Mouse (Mus musculus) heart, embryonic 10.5 days (tissue): ENCODE measurements around the gene Med7. TPM values are rescaled to one million over a fixed set of nuclear protein-coding genes. Genes with fewer than 3 reads are reported as not detected.
"Not testable (repeated sequence)": the region's sequence is repeated elsewhere in the genome, so short reads cannot be mapped to it uniquely, and the experiment has no call there.

ENCODE experiments used
- DNase-seq: peaks from one replicate; pipeline ENCODE4 v3.0.0-alpha.2; 2017; ENCODE audit warnings: low spot score
- H3K27ac ChIP-seq: fragments of 300-500 bp; sonication (generic); 2 replicates; pipeline ENCODE4 v1.5.1; 2016; ENCODE audit warnings: mild to moderate bottlenecking
- H3K27me3 ChIP-seq: fragments of 300-500 bp; sonication (generic); 2 replicates; pipeline ENCODE4 v1.6.1; 2016; ENCODE audit warnings: mild to moderate bottlenecking; ENCODE audit not compliant: poor library complexity, insufficient read depth, severe bottlenecking
- H3K36me3 ChIP-seq: fragments of 300-500 bp; sonication (generic); 2 replicates; pipeline ENCODE4 v1.6.1; 2016; ENCODE audit warnings: mild to moderate bottlenecking, moderate library complexity
- H3K4me1 ChIP-seq: fragments of 300-500 bp; sonication (generic); 2 replicates; pipeline ENCODE4 v1.6.1; 2016; ENCODE audit warnings: mild to moderate bottlenecking
- H3K4me3 ChIP-seq: fragments of 300-500 bp; sonication (generic); 2 replicates; pipeline ENCODE4 v1.5.1; 2016; ENCODE audit warnings: mild to moderate bottlenecking, moderate library complexity
- H3K9me3 ChIP-seq: fragments of 300-500 bp; sonication (generic); 2 replicates; pipeline ENCODE4 v1.6.1; 2016; ENCODE audit warnings: mild to moderate bottlenecking, moderate library complexity
- WGBS: fragments of 180-500 bp; shearing (Covaris S2); methylation state at CpG from one replicate; pipeline ENCODE4 v1.1.7; 2016; 5-methylcytosine and 5-hydroxymethylcytosine counted together
- polyA plus RNA-seq: library from polyadenylated mRNA; unstranded; fragments of >200 nt; fragmentation: Nextera tagmentation; extraction: Ambion mirVana; gene quantifications from 2 replicates; pipeline ENCODE4 v1.2.1, GENCODE M21; 2016

Gene Med7
- polyA plus RNA-seq, 1 experiment from 2014 or later, result 79.6 TPM

DNA sequence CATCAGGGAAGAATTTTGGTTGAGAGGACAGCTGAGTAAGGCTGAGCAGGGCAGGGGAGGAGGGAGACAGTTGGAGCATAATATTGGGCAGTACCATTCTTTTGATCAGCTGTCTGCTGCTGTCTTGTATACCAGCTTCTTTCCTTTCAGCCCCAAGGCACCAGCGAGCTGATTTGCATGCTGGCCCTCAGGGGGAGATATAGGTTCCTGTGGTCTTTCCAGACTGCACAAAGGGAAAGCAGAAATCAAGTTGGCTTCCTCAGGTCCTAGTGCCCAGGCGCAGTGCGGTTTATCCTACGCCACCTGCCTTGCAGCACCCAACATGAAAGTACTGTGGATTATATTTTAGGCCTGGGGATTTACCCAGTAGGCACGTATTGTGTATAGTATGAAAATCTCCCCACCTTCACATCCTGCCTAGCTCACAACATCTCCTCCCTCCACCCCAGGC, 37.8 kb upstream of the Med7 start:
- Histone ChIP-seq H3K36me3 (no peaks in the 10 kb centered on the region), H3K4me3 (no peak overlapping the region), H3K4me1 (peaks cover 8% of the 10 kb centered on the region; the same call in 1 of the 2 replicates), H3K9me3 (no peaks in the 10 kb centered on the region), H3K27ac (no peak overlapping the region), H3K27me3 (no peaks in the 10 kb centered on the region)
- WGBS, result 66% methylated on average over 5 of the region's 5 CpGs
- DNase-seq, result no peak

DNA sequence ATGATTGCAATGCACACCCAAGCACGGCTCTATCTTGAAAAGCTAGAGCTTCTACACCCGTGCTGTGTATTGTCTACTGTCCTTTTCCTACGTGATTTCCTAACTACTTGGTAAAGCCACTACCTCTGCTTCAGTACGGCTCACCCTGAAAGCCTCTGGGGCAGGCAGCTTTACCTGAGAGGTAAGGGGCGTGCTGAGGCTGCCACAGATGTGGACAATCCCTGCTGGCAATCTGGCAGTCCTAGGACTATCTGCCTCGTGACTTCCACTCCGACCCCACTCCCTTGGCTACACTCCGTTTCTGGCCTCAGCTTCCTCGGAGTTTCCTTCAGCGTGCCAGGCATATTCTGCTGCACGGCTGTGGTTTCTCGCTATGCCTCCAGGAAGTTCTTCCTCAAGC, 35.2 kb upstream of the Med7 start:
- Histone ChIP-seq H3K4me1 (peaks cover 6% of the 10 kb centered on the region), H3K27me3 (no peaks in the 10 kb centered on the region), H3K36me3 (no peaks in the 10 kb centered on the region), H3K4me3 (no peak overlapping the region), H3K27ac (no peak overlapping the region), H3K9me3 (no peaks in the 10 kb centered on the region)
- 82% methylated on average over 12 of the region's 12 CpGs for WGBS
- DNase-seq, result no peak

DNA sequence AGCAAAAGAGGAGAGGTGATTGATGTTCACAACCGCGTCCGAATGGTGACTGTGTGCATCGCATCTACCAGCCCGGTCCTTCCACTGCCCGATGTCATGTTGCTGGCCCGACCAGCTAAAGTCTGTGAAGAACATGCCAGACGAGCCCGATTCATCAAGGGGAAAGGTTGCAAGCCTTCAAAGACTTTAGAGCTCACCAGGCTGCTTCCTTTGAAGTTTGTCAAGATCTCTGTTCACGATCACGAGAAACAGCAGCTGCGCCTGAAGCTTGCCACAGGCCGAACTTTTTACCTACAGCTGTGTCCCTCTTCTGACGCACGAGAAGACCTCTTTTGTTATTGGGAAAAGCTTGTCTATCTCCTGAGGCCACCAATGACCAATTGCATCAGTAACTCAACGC, 31.7 kb upstream of the Med7 start:
- no peak for DNase-seq
- H3K36me3 ChIP-seq, result no peaks in the 10 kb centered on the region
- WGBS, result 81% methylated on average over 16 of the region's 16 CpGs

DNA sequence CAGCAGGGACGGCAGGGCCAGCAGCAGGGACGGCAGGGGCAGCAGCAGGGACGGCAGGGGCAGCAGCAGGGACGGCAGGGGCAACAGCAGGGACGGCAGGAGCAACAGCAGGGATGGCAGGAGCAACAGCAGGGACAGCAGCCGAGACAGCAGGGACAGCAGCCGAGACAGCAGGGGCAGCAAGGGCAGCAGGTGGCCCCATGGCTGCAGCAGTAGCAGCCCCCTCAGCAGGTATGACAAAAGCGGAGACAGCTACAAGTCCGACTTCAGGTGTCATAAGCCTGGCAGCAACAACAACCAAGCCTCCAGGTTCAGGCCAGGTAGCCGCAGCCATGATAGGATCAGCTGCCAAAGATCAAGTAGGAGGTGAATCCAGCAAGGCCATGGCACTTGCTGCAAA, 30.0 kb upstream of the Med7 start:
- whole genome bisulfite sequencing, result 29% methylated on average over 10 of the region's 10 CpGs
- H3K27ac ChIP-seq, result peak overlapping the region; percentile 52
- 0 out of 2 replicates have a peak, but pooled peaks cover 6% of the 10 kb centered on the region for H3K27me3 ChIP-seq
- H3K4me1 ChIP-seq, result peaks cover 10% of the 10 kb centered on the region
- peak overlapping the region; percentile 42 for H3K4me3 ChIP-seq
- no peaks in the 10 kb centered on the region for H3K36me3 ChIP-seq
- no peak for DNase-seq
- no peaks in the 10 kb centered on the region for H3K9me3 ChIP-seq

More for the DNA sequence above, 31.7 kb upstream of the Med7 start:
- Histone ChIP-seq H3K27me3 (0 out of 2 replicates have a peak, but pooled peaks cover 6% of the 10 kb centered on the region), H3K4me3 (no peak overlapping the region), H3K4me1 (peaks cover 8% of the 10 kb centered on the region), H3K27ac (no peak overlapping the region), H3K9me3 (no peaks in the 10 kb centered on the region)

DNA sequence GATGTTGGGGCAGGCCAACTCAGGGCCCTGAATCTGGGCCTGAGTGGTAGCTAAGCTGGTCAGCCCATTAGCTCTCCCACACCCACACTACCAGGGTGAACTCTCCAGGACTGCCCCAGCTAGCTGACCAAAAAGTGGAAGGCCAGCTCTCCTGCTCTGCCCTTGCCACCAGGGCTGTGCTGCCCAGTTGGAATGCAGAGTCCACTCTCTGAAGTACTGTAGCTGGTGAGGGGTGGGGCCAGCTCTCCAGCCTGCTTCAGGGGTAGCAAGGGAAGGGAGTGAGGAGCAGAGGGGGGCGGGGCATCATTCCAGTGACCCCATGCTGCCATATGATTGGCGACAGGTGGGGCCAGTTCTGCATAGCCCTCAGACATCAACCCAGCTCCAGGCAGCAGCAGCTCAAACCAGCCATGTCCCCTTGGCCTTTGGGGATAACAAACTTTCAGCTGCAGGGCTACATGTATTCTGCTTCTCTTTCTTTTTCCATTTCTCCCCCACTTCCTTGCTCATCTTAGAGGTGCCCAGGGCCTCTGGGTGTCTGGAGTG, 26.6 kb upstream of the Med7 start:
- no peak for DNase-seq
- 44% methylated on average over 2 of the region's 2 CpGs for WGBS
- no peak overlapping the region for H3K27ac ChIP-seq

DNA sequence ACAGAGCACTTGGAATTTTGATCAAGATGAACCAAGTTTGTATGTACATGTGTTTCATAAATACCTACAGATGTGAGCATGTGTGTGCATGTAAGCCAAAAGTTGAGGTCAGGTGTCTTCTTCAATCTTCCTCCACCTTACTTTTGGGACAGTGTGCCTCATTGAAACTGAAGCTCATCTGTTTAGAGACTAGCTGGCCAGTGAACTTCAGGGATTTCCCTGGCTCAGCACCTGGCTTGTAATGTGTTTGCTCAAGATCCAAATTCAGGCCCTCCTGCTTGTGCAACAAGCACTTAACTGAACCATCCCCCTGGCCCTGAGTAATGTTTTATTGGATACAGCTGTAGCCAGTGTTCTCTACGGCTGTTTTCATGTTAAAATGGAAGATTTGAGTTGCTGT, 18.3 kb upstream of the Med7 start:
- WGBS, result 74% methylated on average over 1 of the region's 1 CpGs
- Histone ChIP-seq H3K9me3 (no peaks in the 10 kb centered on the region), H3K36me3 (no peaks in the 10 kb centered on the region), H3K4me3 (no peak overlapping the region), H3K4me1 (no peaks in the 10 kb centered on the region), H3K27me3 (no peaks in the 10 kb centered on the region), H3K27ac (no peak overlapping the region)
- DNase-seq, result no peak

More for the DNA sequence above, 26.6 kb upstream of the Med7 start:
- Histone ChIP-seq H3K4me1 (peaks cover 10% of the 10 kb centered on the region), H3K4me3 (no peak overlapping the region), H3K9me3 (no peaks in the 10 kb centered on the region), H3K27me3 (0 out of 2 replicates have a peak, but pooled peaks cover 6% of the 10 kb centered on the region), H3K36me3 (no peaks in the 10 kb centered on the region)

DNA sequence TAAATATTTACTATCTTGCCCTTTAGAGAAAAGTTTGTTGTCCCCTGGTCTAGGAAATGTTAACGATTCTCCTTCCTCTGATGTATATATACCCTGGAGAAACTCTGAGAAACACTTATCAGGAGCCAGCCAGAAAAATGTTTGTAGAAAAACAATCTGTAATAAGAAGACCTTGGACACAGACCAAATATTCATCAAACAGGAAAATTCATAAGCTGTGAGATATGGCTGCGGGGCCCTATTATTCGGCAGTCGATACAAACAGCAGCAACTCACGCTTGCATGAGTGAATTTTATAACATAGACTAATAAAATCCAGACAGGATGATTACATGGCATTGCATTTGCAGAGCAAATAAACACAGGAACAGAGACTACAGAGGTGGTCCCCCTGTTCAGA, 17.9 kb upstream of the Med7 start:
- no peaks in the 10 kb centered on the region for H3K9me3 ChIP-seq
- H3K27me3 ChIP-seq, result no peaks in the 10 kb centered on the region
- no peak overlapping the region for H3K27ac ChIP-seq
- DNase-seq, result no peak
- no peaks in the 10 kb centered on the region for H3K36me3 ChIP-seq
- 91% methylated on average over 5 of the region's 5 CpGs for WGBS
- H3K4me1 ChIP-seq, result no peaks in the 10 kb centered on the region
- H3K4me3 ChIP-seq, result no peak overlapping the region

DNA sequence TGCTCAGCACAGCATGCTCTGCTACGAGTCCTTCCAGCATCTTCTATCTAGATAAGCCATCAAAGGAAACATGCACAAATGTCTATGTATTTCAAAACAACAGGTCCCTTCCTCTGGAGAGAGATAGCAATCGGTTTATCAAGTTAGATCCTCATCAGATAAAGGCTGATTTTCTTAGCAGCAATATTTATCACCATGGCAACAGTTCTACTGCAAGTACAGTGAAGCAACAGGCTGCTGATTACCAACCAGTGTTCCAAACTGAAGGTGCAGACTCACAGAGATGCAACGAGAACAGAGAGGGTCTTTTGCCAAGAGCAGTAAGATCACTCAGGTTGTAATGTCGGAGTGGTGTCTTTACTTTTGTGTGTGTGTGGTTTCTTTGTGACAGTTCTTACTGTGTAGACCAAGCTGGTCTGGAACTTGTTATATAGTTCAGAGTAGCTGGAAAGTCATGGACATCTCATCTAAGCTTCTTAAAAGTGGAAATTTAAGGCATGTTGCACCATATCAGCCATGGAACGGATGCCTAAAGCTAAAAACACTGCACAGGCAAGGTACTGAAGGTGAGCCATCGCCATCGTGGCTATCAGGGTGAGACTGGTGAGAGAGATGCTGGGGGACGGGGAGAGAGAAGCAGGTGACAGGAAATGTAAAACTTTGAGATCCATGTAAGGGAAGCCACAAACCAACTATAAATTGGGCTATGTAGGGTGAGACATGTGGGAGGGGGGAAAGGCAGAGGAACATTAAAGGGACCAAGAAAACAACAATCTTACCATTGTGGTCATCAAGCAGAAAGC, 15.4 kb upstream of the Med7 start:
- WGBS, result 78% methylated on average over 8 of the region's 8 CpGs
- Histone ChIP-seq H3K4me3 (no peak overlapping the region), H3K4me1 (no peaks in the 10 kb centered on the region), H3K27me3 (no peaks in the 10 kb centered on the region), H3K27ac (no peak overlapping the region), H3K9me3 (no peaks in the 10 kb centered on the region), H3K36me3 (no peaks in the 10 kb centered on the region)
- no peak for DNase-seq

DNA sequence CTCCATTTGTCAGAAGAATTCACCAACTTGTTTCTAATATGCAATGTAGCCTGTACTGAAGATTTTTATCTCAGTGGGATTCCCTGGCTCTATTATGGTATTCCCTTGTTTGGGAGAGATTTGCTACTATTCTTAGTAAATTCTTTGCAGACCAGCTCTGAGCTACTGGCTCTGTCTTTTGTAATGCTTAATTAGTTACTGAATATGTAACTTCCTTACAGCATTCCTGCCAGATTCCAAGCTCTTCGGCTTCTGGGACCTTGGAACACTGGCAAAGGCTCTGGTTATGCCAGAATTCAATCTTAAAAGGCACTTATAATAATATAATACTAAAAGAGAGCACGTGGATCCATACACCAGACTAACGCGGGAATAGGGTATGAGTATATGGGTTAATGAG, 8.6 kb upstream of the Med7 start:
- 41% methylated on average over 4 of the region's 4 CpGs for WGBS
- H3K9me3 ChIP-seq, H3K4me1 ChIP-seq, H3K4me3 ChIP-seq, H3K27ac ChIP-seq, DNase-seq, H3K36me3 ChIP-seq, H3K27me3 ChIP-seq: not testable (repeated sequence)

DNA sequence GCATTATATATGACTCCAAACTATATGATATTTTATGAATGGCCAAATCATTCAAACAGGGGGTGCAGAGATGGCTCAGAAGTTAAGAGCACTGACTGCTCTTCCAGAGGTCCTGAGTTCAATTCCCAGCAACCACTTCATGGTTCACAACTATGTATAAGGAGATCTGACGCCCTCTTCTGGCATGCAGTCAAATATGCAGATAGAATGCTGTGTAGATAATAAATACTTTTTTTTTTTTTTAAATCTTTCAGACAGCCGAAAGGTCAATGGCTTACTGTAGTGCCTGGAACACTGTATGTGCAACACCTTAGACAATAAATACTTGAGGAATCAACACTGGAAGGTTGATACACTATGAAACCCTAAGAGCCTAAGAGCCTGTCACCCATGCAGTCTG, 6.6 kb upstream of the Med7 start:
- Histone ChIP-seq H3K4me1 (no peaks in the 10 kb centered on the region), H3K36me3 (no peaks in the 10 kb centered on the region), H3K4me3 (no peak overlapping the region), H3K9me3 (no peaks in the 10 kb centered on the region), H3K27ac (no peak overlapping the region), H3K27me3 (no peaks in the 10 kb centered on the region)
- DNase-seq, result no peak
- WGBS, result 83% methylated on average over 2 of the region's 2 CpGs

DNA sequence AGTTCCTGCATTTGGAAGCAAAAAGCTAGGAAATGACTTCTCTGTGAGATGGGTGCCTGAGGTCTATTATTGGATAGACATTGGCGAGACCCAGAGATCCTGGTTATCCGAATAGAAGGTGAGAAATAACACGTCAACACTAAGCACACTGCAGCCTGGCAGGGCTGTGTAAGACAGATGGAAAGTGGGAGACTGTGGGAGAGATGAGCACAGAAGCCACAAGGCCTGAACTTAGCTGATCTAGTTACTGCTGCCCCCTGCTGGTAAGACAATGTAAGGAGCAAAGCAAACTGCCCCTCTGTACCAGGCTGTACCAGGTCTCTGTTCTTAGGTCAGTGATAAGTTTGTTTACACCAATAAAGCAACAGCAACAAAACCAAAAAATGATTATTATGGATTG, 5.6 kb upstream of the Med7 start:
- no peaks in the 10 kb centered on the region for H3K9me3 ChIP-seq
- WGBS, result 15% methylated on average over 3 of the region's 3 CpGs

DNA sequence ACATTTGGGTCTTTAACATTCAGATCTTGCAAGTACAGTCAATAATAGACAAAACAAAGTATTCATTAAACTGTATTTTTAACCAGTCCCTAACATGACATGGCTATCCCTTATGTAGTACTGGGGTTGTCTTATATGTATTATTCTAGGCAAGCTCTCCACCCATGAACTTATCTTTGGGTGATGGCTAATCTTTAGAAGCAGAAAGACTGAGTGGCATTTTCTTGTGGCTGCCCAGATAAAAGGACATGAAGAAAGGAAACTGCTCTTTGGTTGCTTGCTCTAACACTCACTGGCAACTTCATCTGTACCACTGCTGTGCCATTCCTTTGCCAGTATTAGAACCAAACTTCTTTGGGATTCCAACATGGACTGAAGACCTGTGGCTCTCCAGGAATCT, 1.4 kb upstream of the Med7 start:
- Histone ChIP-seq H3K4me1 (no peaks in the 10 kb centered on the region), H3K27ac (no peak overlapping the region), H3K27me3 (no peaks in the 10 kb centered on the region), H3K4me3 (no peak overlapping the region), H3K9me3 (no peaks in the 10 kb centered on the region), H3K36me3 (peaks cover 6% of the 10 kb centered on the region; the same call in 1 of the 2 replicates)
- no peak for DNase-seq

More for the DNA sequence above, 5.6 kb upstream of the Med7 start:
- Histone ChIP-seq H3K27ac (no peak overlapping the region), H3K27me3 (no peaks in the 10 kb centered on the region), H3K36me3 (no peaks in the 10 kb centered on the region), H3K4me3 (no peak overlapping the region), H3K4me1 (no peaks in the 10 kb centered on the region)
- peak; percentile 82 for DNase-seq

DNA sequence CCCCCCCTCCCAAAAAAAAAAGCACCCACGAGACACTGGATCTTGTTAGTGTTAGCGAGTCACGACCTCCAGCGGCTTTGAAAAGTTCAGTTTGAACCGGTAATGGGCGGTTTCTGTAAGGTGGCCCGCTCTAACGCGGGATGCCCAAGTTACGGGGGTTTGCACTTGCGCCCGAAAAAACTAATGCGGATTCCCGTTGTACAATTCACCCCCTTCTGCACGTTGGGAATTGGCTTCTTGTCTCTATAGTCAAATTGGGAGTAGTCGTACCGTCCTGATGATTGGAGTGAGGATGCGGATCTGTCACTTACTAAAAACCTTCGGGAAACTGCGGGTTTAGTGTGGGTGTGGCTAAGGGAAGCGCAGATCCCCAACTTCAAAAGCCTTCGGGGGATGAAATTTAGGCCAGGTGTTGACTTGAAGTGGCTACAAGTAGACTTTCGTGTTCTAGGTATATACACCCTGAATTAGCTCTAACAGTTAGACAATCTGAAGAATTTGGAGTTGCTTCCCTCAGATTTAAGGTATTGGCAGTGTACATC, 805 bp downstream of the Med7 start:
- peak overlapping the region; percentile 99 for H3K27ac ChIP-seq
- peaks cover 24% of the 10 kb centered on the region for H3K36me3 ChIP-seq
- WGBS, result 2% methylated on average over 23 of the region's 23 CpGs
- peak overlapping the region; percentile 98 for H3K4me3 ChIP-seq
- DNase-seq, result peak; percentile 78
- H3K9me3 ChIP-seq, result no peaks in the 10 kb centered on the region
- H3K27me3 ChIP-seq, result no peaks in the 10 kb centered on the region
- H3K4me1 ChIP-seq, result no peaks in the 10 kb centered on the region
